Mouse (Mus musculus) bone marrow macrophage, adult 2 months (primary cell): ENCODE data around the gene Als2cl.

Source experiments
- CTCF ChIP-seq: IDR thresholded peaks from 2 replicates; pipeline ENCODE4 v1.5.1; 2012; ENCODE audit warnings: low read depth, mild to moderate bottlenecking, low read length, moderate library complexity
- POLR2A ChIP-seq: IDR thresholded peaks from 2 replicates; pipeline ENCODE4 v1.6.1; 2012; ENCODE audit warnings: mild to moderate bottlenecking, low read depth, low read length, borderline replicate concordance

DNA sequence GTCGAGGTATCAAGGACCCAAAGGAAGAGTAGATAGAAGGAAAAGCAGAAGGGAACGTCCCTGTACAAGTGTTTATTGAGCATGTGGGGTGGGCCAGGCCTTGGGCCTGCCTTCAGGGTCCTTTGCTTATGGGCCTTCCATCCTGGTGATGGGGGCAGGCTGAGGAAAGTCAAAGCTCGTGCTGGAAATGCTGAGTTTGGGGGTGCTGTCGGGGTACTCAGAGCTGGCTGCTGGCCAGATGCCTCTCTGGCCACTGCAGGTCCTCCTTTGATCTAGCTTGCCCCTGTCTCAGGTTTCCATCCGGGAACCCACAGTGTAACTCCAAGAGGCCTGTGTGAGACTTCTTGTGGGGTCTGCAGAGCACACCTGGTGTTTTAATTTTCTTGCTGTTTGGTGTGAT lies 21.1 kb upstream of the Als2cl start:
- no peak for TF ChIP-seq CTCF
- TF ChIP-seq POLR2A: no peak
